Mouse (Mus musculus): ENCODE results near the gene Smim20.

Gene Smim20

GRCm38 (mm10) chr5:53266181-53266580, 702 bp upstream of the Smim20 start:
- DNase-seq (ENCODE audit: low spot score) = no peak

GRCm38 (mm10) chr5:53268095-53268692, 1.3 kb downstream of the Smim20 start:
- DNase-seq (ENCODE audit: low spot score) = no peak

- no peak for DNase-seq (ENCODE audit: low spot score)
Measured at GRCm38 (mm10) chr5:53269799-53270198, 2.9 kb downstream of the Smim20 start.

- no peak for DNase-seq (ENCODE audit: low spot score)
Measured at GRCm38 (mm10) chr5:53270947-53271711, 4.2 kb downstream of the Smim20 start.

GRCm38 (mm10) chr5:53272626-53273025, 5.7 kb downstream of the Smim20 start:
- DNase-seq (ENCODE audit: low spot score) = no peak

GRCm38 (mm10) chr5:53273699-53274430, 7.0 kb downstream of the Smim20 start:
- DNase-seq (ENCODE audit: low spot score) = no peak

- no peak for DNase-seq (ENCODE audit: low spot score)
Measured at GRCm38 (mm10) chr5:53274811-53275355, 8.0 kb downstream of the Smim20 start.

GRCm38 (mm10) chr5:53275376-53275775, 8.5 kb downstream of the Smim20 start:
- no peak for DNase-seq (ENCODE audit: low spot score)

- no peak for DNase-seq (ENCODE audit: low spot score)
Measured at GRCm38 (mm10) chr5:53276470-53277022, 9.7 kb downstream of the Smim20 start.

- no peak for DNase-seq (ENCODE audit: low spot score)
Measured at GRCm38 (mm10) chr5:53277716-53278263, 10.9 kb downstream of the Smim20 start.

- no peak for DNase-seq (ENCODE audit: low spot score)
Measured at GRCm38 (mm10) chr5:53279216-53279813, 12.4 kb downstream of the Smim20 start.

- DNase-seq (ENCODE audit: low spot score) = no peak
Measured at GRCm38 (mm10) chr5:53282487-53282886, 15.6 kb downstream of the Smim20 start.

GRCm38 (mm10) chr5:53286406-53286805, 19.5 kb downstream of the Smim20 start:
- no peak for DNase-seq (ENCODE audit: low spot score)

GRCm38 (mm10) chr5:53289438-53289837, 22.6 kb downstream of the Smim20 start:
- no peak for DNase-seq (ENCODE audit: low spot score)

- DNase-seq (ENCODE audit: low spot score) = no peak
Measured at GRCm38 (mm10) chr5:53294627-53295026, 27.7 kb downstream of the Smim20 start.

- no peak for DNase-seq (ENCODE audit: low spot score)
Measured at GRCm38 (mm10) chr5:53296961-53297360, 30.1 kb downstream of the Smim20 start.

- no peak for DNase-seq (ENCODE audit: low spot score)
Measured at GRCm38 (mm10) chr5:53301496-53301895, 34.6 kb downstream of the Smim20 start.

- no peak for DNase-seq (ENCODE audit: low spot score)
Measured at GRCm38 (mm10) chr5:53302895-53303670, 36.2 kb downstream of the Smim20 start.

- DNase-seq (ENCODE audit: low spot score) = no peak
Measured at GRCm38 (mm10) chr5:53303941-53304340, 37.1 kb downstream of the Smim20 start.

- DNase-seq (ENCODE audit: low spot score) = no peak
Measured at GRCm38 (mm10) chr5:53304936-53305335, 38.1 kb downstream of the Smim20 start.

GRCm38 (mm10) chr5:53306864-53307263, 40.0 kb downstream of the Smim20 start:
- no peak for DNase-seq (ENCODE audit: low spot score)

Measured in spleen, adult 12 weeks (tissue).